Mouse (Mus musculus) gastrocnemius, adult 18-20 months (tissue): ENCODE results near the gene A730009L09Rik. TPM values are rescaled to one million over a fixed set of nuclear protein-coding genes. Genes with fewer than 3 reads are reported as not detected.

ENCODE experiments used
- DNase-seq: peaks from one replicate; pipeline ENCODE4 v3.0.0; 2021; ENCODE audit warnings: low spot score
- long read RNA-seq, 2 experiments: library from polyadenylated mRNA; stranded (forward); transcript quantifications; one replicate each; pipeline ENCODE4 v2.0.0; 2021
- total RNA-seq, 2 experiments: library from RNA; stranded (reverse); gene quantifications; 2 replicates each; pipeline ENCODE4 v1.2.3; 2021

The A730009L09Rik gene
- total RNA-seq, result not detected
- long read RNA-seq, experiment 1, result 0 reads
- long read RNA-seq, experiment 2, result 0 reads

- DNase-seq, result no peak
Observed at GRCm38 (mm10) chr16:84514821-84515220, at the start of gene A730009L09Rik. A730009L09Rik (plus strand) TSS chr16:84515121.

DNA sequence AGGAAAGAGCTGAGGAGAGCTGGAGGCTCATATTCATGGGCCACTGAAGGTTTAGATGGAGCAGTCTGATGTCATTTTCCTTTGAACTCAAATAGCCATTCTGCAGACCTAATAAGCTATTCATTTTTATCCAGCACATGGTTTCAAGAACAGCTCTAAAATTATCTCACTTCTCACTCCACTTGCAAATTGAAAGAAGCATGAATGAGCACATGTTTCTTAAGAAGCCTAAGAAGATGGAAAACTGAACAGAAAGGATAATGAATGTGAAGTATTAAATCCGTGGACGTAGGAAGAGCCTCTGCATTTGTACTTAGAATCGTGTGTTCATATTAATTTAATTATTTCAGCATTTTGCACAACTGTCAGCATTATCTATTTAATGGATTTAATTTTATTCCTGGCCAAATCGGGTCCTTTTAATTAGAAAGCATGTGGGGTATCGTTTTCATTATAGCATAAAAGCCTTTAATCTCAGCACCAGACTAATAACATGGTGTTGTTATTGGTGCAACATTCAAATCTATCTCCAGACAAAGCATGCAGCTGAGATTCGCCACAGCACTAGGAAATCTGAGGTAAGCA, 49.2 kb upstream of the A730009L09Rik start:
- no peak for DNase-seq

GRCm38 (mm10) chr16:84468898-84469297, 46.0 kb upstream of the A730009L09Rik start:
- DNase-seq, result peak; percentile 5

GRCm38 (mm10) chr16:84469994-84470393, 44.9 kb upstream of the A730009L09Rik start:
- DNase-seq, result no peak

GRCm38 (mm10) chr16:84473406-84473805, 41.5 kb upstream of the A730009L09Rik start:
- no peak for DNase-seq

DNA sequence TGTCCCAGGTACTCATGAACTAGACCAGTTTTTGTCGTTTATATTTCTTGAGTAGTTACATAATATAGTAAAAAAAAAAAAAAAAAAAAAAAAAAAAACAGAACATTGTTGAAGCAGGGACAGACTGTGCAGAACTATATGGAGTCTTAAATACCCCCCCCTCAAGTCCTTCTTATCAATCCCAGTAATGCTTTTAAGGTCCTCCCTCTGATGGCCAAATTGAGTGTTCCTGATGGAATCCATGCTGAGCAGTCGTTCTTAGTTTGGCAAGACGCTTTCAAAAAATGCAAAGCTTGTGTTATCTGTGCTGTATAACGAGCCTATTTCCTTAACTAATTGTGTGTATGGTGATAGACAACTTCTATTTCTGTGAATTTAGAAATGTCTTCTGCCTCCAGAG, 40.2 kb upstream of the A730009L09Rik start:
- no peak for DNase-seq

GRCm38 (mm10) chr16:84476948-84477347, 38.0 kb upstream of the A730009L09Rik start:
- DNase-seq, result no peak

DNA sequence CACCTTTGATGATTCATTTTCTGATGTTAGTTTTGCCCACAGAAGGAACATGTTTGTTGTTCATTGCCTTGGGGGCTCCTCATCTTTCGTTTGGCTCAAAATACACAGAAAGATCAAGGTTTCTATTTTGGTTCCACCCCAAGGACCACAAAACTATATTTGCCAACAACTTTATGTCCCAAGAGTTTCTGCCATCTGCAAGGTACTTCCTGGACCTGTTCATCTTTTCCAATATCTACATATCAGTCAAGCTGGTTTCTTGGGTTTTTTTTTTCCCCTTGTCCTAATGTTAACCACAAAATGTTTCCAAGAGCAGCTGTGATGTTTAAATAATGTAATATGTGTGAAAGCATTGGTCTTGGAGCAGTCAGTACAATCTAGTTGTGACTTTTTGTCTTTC, 37.4 kb upstream of the A730009L09Rik start:
- no peak for DNase-seq

DNA sequence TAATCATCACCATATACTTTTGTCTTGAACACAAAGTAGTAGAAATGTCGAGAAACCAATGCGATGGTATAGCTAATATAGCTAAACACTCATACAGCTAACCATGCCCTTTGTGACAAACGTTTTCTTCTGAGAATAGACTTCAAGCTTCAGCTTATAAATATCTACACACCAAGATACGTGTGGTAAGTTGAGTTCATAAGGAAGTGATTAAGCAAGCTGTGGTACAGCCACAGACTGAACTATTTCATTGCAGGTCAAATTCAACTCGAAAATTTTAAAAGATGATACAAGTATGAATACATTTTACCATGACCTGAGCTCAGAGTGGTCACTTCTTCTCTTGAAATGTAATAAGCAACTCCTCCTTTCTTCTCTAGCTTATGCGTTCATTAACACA, 37.0 kb upstream of the A730009L09Rik start:
- DNase-seq, result no peak

DNA sequence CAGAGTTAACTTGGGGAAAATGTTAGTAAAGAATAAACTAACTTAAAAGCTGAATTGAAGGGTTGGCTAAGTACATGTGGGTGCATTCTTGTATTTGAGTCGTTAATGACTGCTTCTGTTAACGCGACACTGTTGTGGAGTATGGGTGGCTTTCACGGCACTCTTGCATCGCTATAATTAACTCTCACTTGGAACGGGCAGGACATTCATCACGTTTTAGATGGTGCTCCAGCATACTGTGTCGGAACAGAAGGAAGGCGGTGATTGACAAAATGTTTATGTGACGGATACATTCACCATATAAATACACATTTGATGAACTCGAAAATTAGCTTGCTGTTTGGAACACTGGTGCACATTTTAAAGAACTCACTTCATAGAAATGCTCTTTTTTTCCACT, 29.0 kb upstream of the A730009L09Rik start:
- no peak for DNase-seq

- DNase-seq, result no peak
Observed at GRCm38 (mm10) chr16:84494818-84495217, 20.1 kb upstream of the A730009L09Rik start.

- no peak for DNase-seq
Observed at GRCm38 (mm10) chr16:84495438-84495837, 19.5 kb upstream of the A730009L09Rik start.

GRCm38 (mm10) chr16:84507681-84508080, 7.2 kb upstream of the A730009L09Rik start:
- DNase-seq, result no peak

- peak; percentile 2 for DNase-seq
Observed at GRCm38 (mm10) chr16:84521975-84522635, 7.2 kb downstream of the A730009L09Rik start.

- no peak for DNase-seq
Observed at GRCm38 (mm10) chr16:84523061-84523460, 8.1 kb downstream of the A730009L09Rik start.

GRCm38 (mm10) chr16:84527375-84527774, 12.5 kb downstream of the A730009L09Rik start:
- peak; percentile 25 for DNase-seq

- DNase-seq, result no peak
Observed at GRCm38 (mm10) chr16:84532803-84533202, 17.9 kb downstream of the A730009L09Rik start.

DNA sequence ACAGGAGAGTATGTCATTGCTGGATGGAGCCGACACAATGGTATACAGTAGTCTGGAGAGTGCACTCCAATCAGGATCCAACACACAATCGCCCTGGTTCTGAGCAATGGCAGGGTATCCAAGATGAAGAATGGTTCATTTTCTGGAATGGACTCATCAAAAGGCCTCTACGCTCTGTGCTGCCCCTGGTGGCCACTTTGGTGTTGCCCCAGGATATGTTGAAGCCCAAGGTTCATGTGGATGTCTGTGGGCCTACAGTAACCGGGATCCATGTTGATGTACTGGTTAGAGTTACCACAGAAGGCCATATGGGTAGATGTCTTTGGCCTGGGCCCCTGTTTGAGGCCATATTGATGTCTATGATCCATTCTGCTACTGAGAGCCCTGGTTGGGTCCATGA, 31.1 kb downstream of the A730009L09Rik start:
- DNase-seq, result no peak

GRCm38 (mm10) chr16:84549122-84549521, 34.2 kb downstream of the A730009L09Rik start:
- no peak for DNase-seq

GRCm38 (mm10) chr16:84550445-84550844, 35.5 kb downstream of the A730009L09Rik start:
- no peak for DNase-seq

- DNase-seq, result no peak
Observed at GRCm38 (mm10) chr16:84553981-84554380, 39.1 kb downstream of the A730009L09Rik start.

- DNase-seq, result no peak
Observed at GRCm38 (mm10) chr16:84558113-84558917, 43.4 kb downstream of the A730009L09Rik start.
